Mouse (Mus musculus) small intestine, adult 2 months (tissue): ENCODE measurements around the gene Adcy2.

Source experiments
- CTCF ChIP-seq: fragments of 200-500 bp; IDR thresholded peaks from 2 replicates; pipeline ENCODE4 v1.5.1; 2012; ENCODE audit warnings: low read depth, mild to moderate bottlenecking, control low read depth, inconsistent platforms, low read length, moderate library complexity, mixed read lengths; ENCODE audit not compliant: insufficient replicate concordance, insufficient read length; ENCODE audit errors: extremely low read depth
- POLR2A ChIP-seq: fragments of 200-500 bp; IDR thresholded peaks from 2 replicates; pipeline ENCODE4 v1.6.1; 2012; ENCODE audit warnings: low read depth, mild to moderate bottlenecking, control low read depth, inconsistent platforms, low read length, moderate library complexity

- TF ChIP-seq POLR2A (no peak), CTCF (no peak)
Measured at GRCm38 (mm10) chr13:68868776-68869175, 130.6 kb downstream of the Adcy2 start.
